8 mouse cellular contexts compared by ENCODE assay signal in the genomic region with DNA sequence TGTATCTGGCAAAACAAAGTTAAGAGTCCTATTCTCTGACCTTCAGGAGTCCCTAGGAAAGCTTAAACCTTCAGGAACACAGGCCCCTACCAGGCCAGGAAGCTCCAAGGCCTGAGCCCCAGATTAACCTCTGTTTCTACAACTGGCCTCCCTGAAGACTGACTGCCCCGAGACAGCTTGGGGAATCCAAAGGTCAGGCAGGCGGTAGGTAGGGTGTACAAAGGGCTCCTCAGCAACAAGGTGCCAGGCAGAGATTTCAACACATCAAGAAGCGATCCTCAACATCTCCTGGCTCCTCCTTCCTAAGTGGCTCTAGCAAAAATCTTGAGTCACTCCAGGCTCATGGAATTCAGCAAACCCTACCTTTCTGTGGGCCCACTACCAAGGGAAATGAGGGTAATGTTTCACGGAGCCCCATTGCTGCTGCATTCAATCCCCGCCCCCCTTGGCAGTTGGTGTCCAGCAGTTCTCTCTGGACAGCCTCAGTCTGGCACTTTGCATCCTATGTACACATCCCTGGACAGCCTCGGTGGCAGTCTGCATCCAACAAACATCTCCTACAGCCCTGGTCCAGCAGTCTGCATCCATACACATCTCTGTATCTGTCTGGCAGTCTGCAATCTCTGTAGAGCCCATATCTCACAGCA. TPM values are rescaled to one million over a fixed set of nuclear protein-coding genes. Genes with fewer than 3 reads are reported as not detected.
DNase-seq lines count a peak whose midpoint lies in the region; ATAC-seq and TF ChIP-seq lines count a peak whose summit lies in the region.

No protein-coding gene starts in this region.

- H3K4me1 ChIP-seq in kidney, embryonic 16.5 days (ENCODE audit: insufficient read depth, low read length) = peaks cover 8% of the 10 kb centered on the region

- peak overlapping the region; percentile 73 for H3K4me2 ChIP-seq in kidney, embryonic 16.5 days (replicated peaks; ENCODE audit: low read depth, low read length)

- no peaks in the 10 kb centered on the region for H3K9me3 ChIP-seq in kidney, embryonic 16.5 days (ENCODE audit: low read length)

- no peak for DNase-seq in left cerebral cortex, adult 2 months (ENCODE audit: extremely low spot score in 1 of 2, low spot score in 2 of 2)
- DNase-seq in left cerebral cortex, adult 8-10 months (ENCODE audit: low spot score in 2 of 2) = no peak
- peak; percentile 20 for DNase-seq in neural tube, embryonic 10.5 days (ENCODE audit: extremely low spot score, low spot score)
- no peak for DNase-seq in layer of hippocampus, postnatal 36 days
- DNase-seq in T-cell, adult 2 months (ENCODE audit: low spot score) = no peak
- no peak for DNase-seq in thymus, adult 18-20 months

- H3K27ac ChIP-seq in left cerebral cortex, adult 2 months = no peak overlapping the region; the same call in 1 of the 2 replicates
- H3K27ac ChIP-seq in kidney, embryonic 16.5 days (ENCODE audit: low read length) = peak overlapping the region; percentile 43; the same call in 1 of the 2 replicates

- WGBS in kidney, embryonic 16.5 days = 46% methylated on average over 6 of the region's 6 CpGs

- peak overlapping the region; percentile 74 for H3K9ac ChIP-seq in kidney, embryonic 16.5 days (replicated peaks; ENCODE audit: low read length)

- intact Hi-C loops in left cerebral cortex, adult 2 months (cut with DNase I) = no loop called here

- ATAC-seq in erythroblast, adult 5-6 weeks (replicated peaks; ENCODE audit: low FRiP score, poor library complexity, severe bottlenecking) = 0 out of 2 replicates have a peak, but pooled peaks have one; percentile 1
- ATAC-seq in kidney, embryonic 16.5 days (ENCODE audit: low FRiP score, low TSS enrichment) = no peak

- H3K36me3 ChIP-seq in kidney, embryonic 16.5 days (ENCODE audit: insufficient read depth, low read length) = peaks cover 18% of the 10 kb centered on the region

- TF ChIP-seq CTCF in left cerebral cortex, adult 2 months (IDR thresholded peaks at IDR 0.05) = no peak

- H3K4me3 ChIP-seq in left cerebral cortex, adult 2 months = peak overlapping the region; percentile 61
- peak overlapping the region; percentile 81 for H3K4me3 ChIP-seq in kidney, embryonic 16.5 days (ENCODE audit: low read length)

- H3K27me3 ChIP-seq in kidney, embryonic 16.5 days (ENCODE audit: insufficient read depth, low read length) = no peaks in the 10 kb centered on the region

RNA-seq across cellular contexts. Expression of a gene that starts 0.9 kb away (rescaled TPM):
- total RNA-seq in left cerebral cortex, adult 2 months (2021) = 10 to 100 TPM; 45.9 to 47.1 TPM
- total RNA-seq in left cerebral cortex, adult 8-10 months (2022) = 10 to 100 TPM; 42.9 to 51.6 (median 49.4) TPM
- 0.96 and 3.1 TPM in 2 replicates for total RNA-seq in erythroblast, adult 5-6 weeks (2015; ENCODE audit: low replicate concordance)
- 4.0 and 11.6 TPM in 2 replicates for total RNA-seq in erythroblast, adult 5-6 weeks (2017; ENCODE audit: low replicate concordance)
- polyA plus RNA-seq in kidney, embryonic 16.5 days (2015; fragmentation: Nextera tagmentation; extraction: Ambion mirVana) = 88.5 and 92.0 TPM in 2 replicates
- 10 to 100 TPM; 53.1 to 58.3 TPM for total RNA-seq in layer of hippocampus, postnatal 36 days (2021)

RNA-seq across cellular contexts. Expression of a gene that starts 22.6 kb away (rescaled TPM):
- 10 to 100 TPM; 23.7 to 25.3 TPM for total RNA-seq in left cerebral cortex, adult 2 months (2021)
- 10 to 100 TPM; 18.8 to 22.0 (median 19.8) TPM for total RNA-seq in left cerebral cortex, adult 8-10 months (2022)
- total RNA-seq in erythroblast, adult 5-6 weeks (2015; ENCODE audit: low replicate concordance) = 5.0 and 6.0 TPM in 2 replicates
- total RNA-seq in erythroblast, adult 5-6 weeks (2017; ENCODE audit: low replicate concordance) = 3.9 and 10.9 TPM in 2 replicates
- 31.6 and 32.9 TPM in 2 replicates for polyA plus RNA-seq in kidney, embryonic 16.5 days (2015; fragmentation: Nextera tagmentation; extraction: Ambion mirVana)
- total RNA-seq in layer of hippocampus, postnatal 36 days (2021) = 10 to 100 TPM; 25.6 to 26.4 TPM

RNA-seq across cellular contexts. Expression of a gene that starts 28.2 kb away (rescaled TPM):
- 10 to 100 TPM; 83.2 to 86.4 TPM for total RNA-seq in left cerebral cortex, adult 2 months (2021)
- 10 to 100 TPM; 87.7 to 91.0 (median 89.3) TPM for total RNA-seq in left cerebral cortex, adult 8-10 months (2022)
- total RNA-seq in erythroblast, adult 5-6 weeks (2015; ENCODE audit: low replicate concordance) = 6.3 and 11.1 TPM in 2 replicates
- total RNA-seq in erythroblast, adult 5-6 weeks (2017; ENCODE audit: low replicate concordance) = 34.5 and 44.0 TPM in 2 replicates
- 26.6 and 28.0 TPM in 2 replicates for polyA plus RNA-seq in kidney, embryonic 16.5 days (2015; fragmentation: Nextera tagmentation; extraction: Ambion mirVana)
- 10 to 100 TPM; 79.9 to 81.2 TPM for total RNA-seq in layer of hippocampus, postnatal 36 days (2021)

RNA-seq across cellular contexts. Expression of a gene that starts 28.9 kb away (rescaled TPM):
- 100 to 1,000 TPM; 186 to 193 TPM for total RNA-seq in left cerebral cortex, adult 2 months (2021)
- total RNA-seq in left cerebral cortex, adult 8-10 months (2022) = 100 to 1,000 TPM; 204 to 222 (median 213) TPM
- 30.4 and 97.8 TPM in 2 replicates for total RNA-seq in erythroblast, adult 5-6 weeks (2015; ENCODE audit: low replicate concordance)
- total RNA-seq in erythroblast, adult 5-6 weeks (2017; ENCODE audit: low replicate concordance) = 76.9 and 89.4 TPM in 2 replicates
- polyA plus RNA-seq in kidney, embryonic 16.5 days (2015; fragmentation: Nextera tagmentation; extraction: Ambion mirVana) = 407 and 433 TPM in 2 replicates
- 100 to 1,000 TPM; 208 to 224 TPM for total RNA-seq in layer of hippocampus, postnatal 36 days (2021)
